Mouse (Mus musculus) bone marrow, adult 2 months (tissue): ENCODE measurements at regions not wholly inside any gene's neighbourhood (a gene's known extent, or its start where the extent isn't known, plus 50 kb on each side); places are given as distances from the start of the nearest gene placed in this dataset.

Source experiments
- CTCF ChIP-seq: fragments of 200-500 bp; IDR thresholded peaks from 2 replicates; pipeline ENCODE4 v1.5.1; 2011; ENCODE audit warnings: low read length, control low read depth; ENCODE audit not compliant: control insufficient read depth, insufficient read depth
- POLR2A ChIP-seq: fragments of 200-500 bp; IDR thresholded peaks from 2 replicates; pipeline ENCODE4 v1.6.1; 2011; ENCODE audit warnings: low read depth, mild to moderate bottlenecking, control low read depth, low read length, borderline replicate concordance; ENCODE audit not compliant: control insufficient read depth

DNA sequence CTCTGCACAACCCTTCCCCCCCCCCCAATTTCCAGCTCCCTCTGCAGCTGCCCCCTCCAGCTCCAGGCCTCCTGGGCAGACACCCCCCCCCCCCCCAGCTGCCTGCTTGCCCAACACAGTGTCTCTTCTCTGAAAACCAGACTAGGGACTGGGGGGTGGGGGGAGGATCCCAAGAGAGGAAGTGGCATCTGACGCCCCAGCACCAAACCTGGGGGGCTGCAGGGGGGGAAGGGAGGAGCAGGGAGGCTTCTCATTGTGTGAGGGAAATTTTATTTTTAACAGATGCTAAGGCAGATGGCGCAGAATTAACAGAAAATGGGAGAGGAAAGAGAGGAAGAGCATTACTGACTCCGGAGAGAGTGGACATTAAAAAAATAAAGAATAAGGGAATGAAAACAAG is 60.5 kb upstream of the Pax2 start:
- TF ChIP-seq POLR2A (no peak), CTCF (no peak)
